Mouse (Mus musculus): ENCODE measurements around the gene Ttc38. TPM values are rescaled to one million over a fixed set of nuclear protein-coding genes. Genes with fewer than 3 reads are reported as not detected.

Ttc38 gene
- polyA plus RNA-seq, 1 experiment from 2014 or later = 3.9 TPM

- H3K27me3 ChIP-seq (ENCODE audit: low read depth, poor library complexity, severe bottlenecking) = no peaks in the 10 kb centered on the region
- H3K9me3 ChIP-seq (replicated peaks) = no peaks in the 10 kb centered on the region
- WGBS = 1% methylated on average over 18 of the region's 18 CpGs
- H3K4me1 ChIP-seq = peaks cover 19% of the 10 kb centered on the region
- H3K36me3 ChIP-seq = peaks cover 56% of the 10 kb centered on the region
- peak overlapping the region; percentile 91 for H3K27ac ChIP-seq
- H3K4me3 ChIP-seq = peak overlapping the region; percentile 84
- DNase-seq (ENCODE audit: low spot score) = no peak
These were observed 47.4 kb downstream of the Ttc38 start for GRCm38 (mm10) chr15:85879498-85879895.

- Histone ChIP-seq H3K36me3 (peaks cover 63% of the 10 kb centered on the region), H3K4me1 (no peaks in the 10 kb centered on the region), H3K27ac (no peak overlapping the region), H3K9me3 (replicated peaks) (no peaks in the 10 kb centered on the region), H3K4me3 (no peak overlapping the region), H3K27me3 (ENCODE audit: low read depth, poor library complexity, severe bottlenecking) (no peaks in the 10 kb centered on the region)
- no peak for DNase-seq (ENCODE audit: low spot score)
- WGBS = 95% methylated on average over 5 of the region's 5 CpGs
These were observed 53.5 kb downstream of the Ttc38 start for GRCm38 (mm10) chr15:85885606-85886005.

- peaks cover 80% of the 10 kb centered on the region for H3K36me3 ChIP-seq
- H3K4me3 ChIP-seq = no peak overlapping the region
- no peaks in the 10 kb centered on the region for H3K9me3 ChIP-seq (replicated peaks)
These were observed 57.1 kb downstream of the Ttc38 start for GRCm38 (mm10) chr15:85889235-85889634.

GRCm38 (mm10) chr15:85891971-85892370 lies 59.9 kb downstream of the Ttc38 start:
- Histone ChIP-seq H3K36me3 (peaks cover 80% of the 10 kb centered on the region), H3K4me3 (no peak overlapping the region), H3K4me1 (no peaks in the 10 kb centered on the region), H3K27me3 (ENCODE audit: low read depth, poor library complexity, severe bottlenecking) (no peaks in the 10 kb centered on the region), H3K9me3 (replicated peaks) (no peaks in the 10 kb centered on the region), H3K27ac (no peak overlapping the region)
- no peak for DNase-seq (ENCODE audit: low spot score)
- WGBS = 88% methylated on average over 10 of the region's 10 CpGs

More at GRCm38 (mm10) chr15:85889235-85889634, 57.1 kb downstream of the Ttc38 start:
- 95% methylated on average over 4 of the region's 4 CpGs for WGBS
- no peaks in the 10 kb centered on the region for H3K4me1 ChIP-seq
- no peak overlapping the region for H3K27ac ChIP-seq
- H3K27me3 ChIP-seq (ENCODE audit: low read depth, poor library complexity, severe bottlenecking) = no peaks in the 10 kb centered on the region
- no peak for DNase-seq (ENCODE audit: low spot score)

- no peak overlapping the region for H3K4me3 ChIP-seq
- H3K4me1 ChIP-seq = no peaks in the 10 kb centered on the region
- no peak overlapping the region for H3K27ac ChIP-seq
- DNase-seq (ENCODE audit: low spot score) = no peak
- H3K9me3 ChIP-seq (replicated peaks) = no peaks in the 10 kb centered on the region
- no peaks in the 10 kb centered on the region for H3K27me3 ChIP-seq (ENCODE audit: low read depth, poor library complexity, severe bottlenecking)
- H3K36me3 ChIP-seq = peaks cover 87% of the 10 kb centered on the region
- 88% methylated on average over 13 of the region's 13 CpGs for WGBS
These were observed 60.5 kb downstream of the Ttc38 start for GRCm38 (mm10) chr15:85892498-85893118.

- Histone ChIP-seq H3K27me3 (ENCODE audit: low read depth, poor library complexity, severe bottlenecking) (no peaks in the 10 kb centered on the region), H3K9me3 (replicated peaks) (no peaks in the 10 kb centered on the region), H3K27ac (no peak overlapping the region), H3K4me1 (no peaks in the 10 kb centered on the region), H3K4me3 (no peak overlapping the region), H3K36me3 (peaks cover 92% of the 10 kb centered on the region)
- no peak for DNase-seq (ENCODE audit: low spot score)
- 90% methylated on average over 7 of the region's 7 CpGs for WGBS
These were observed 61.8 kb downstream of the Ttc38 start for GRCm38 (mm10) chr15:85893871-85894270.

GRCm38 (mm10) chr15:85896284-85896683 lies 64.2 kb downstream of the Ttc38 start:
- 22% methylated on average over 8 of the region's 8 CpGs for WGBS
- Histone ChIP-seq H3K27me3 (ENCODE audit: low read depth, poor library complexity, severe bottlenecking) (no peaks in the 10 kb centered on the region), H3K9me3 (replicated peaks) (no peaks in the 10 kb centered on the region), H3K27ac (no peak overlapping the region), H3K4me1 (no peaks in the 10 kb centered on the region), H3K4me3 (no peak overlapping the region), H3K36me3 (peaks cover 74% of the 10 kb centered on the region)
- peak; percentile 87 for DNase-seq (ENCODE audit: low spot score)

GRCm38 (mm10) chr15:85897113-85897512 lies 65.0 kb downstream of the Ttc38 start:
- Histone ChIP-seq H3K36me3 (peaks cover 66% of the 10 kb centered on the region), H3K4me1 (no peaks in the 10 kb centered on the region), H3K27me3 (ENCODE audit: low read depth, poor library complexity, severe bottlenecking) (no peaks in the 10 kb centered on the region), H3K4me3 (no peak overlapping the region), H3K9me3 (replicated peaks) (no peaks in the 10 kb centered on the region), H3K27ac (no peak overlapping the region)
- WGBS = 94% methylated on average over 10 of the region's 10 CpGs
- no peak for DNase-seq (ENCODE audit: low spot score)

GRCm38 (mm10) chr15:85899396-85899795 lies 67.3 kb downstream of the Ttc38 start:
- no peak overlapping the region for H3K4me3 ChIP-seq
- 87% methylated on average over 6 of the region's 6 CpGs for WGBS
- no peaks in the 10 kb centered on the region for H3K4me1 ChIP-seq
- H3K36me3 ChIP-seq = peaks cover 43% of the 10 kb centered on the region
- no peaks in the 10 kb centered on the region for H3K9me3 ChIP-seq (replicated peaks)
- no peak overlapping the region for H3K27ac ChIP-seq
- no peaks in the 10 kb centered on the region for H3K27me3 ChIP-seq (ENCODE audit: low read depth, poor library complexity, severe bottlenecking)
- no peak for DNase-seq (ENCODE audit: low spot score)

GRCm38 (mm10) chr15:85900318-85900717 lies 68.2 kb downstream of the Ttc38 start:
- WGBS = 92% methylated on average over 8 of the region's 8 CpGs
- DNase-seq (ENCODE audit: low spot score) = no peak

GRCm38 (mm10) chr15:85900801-85901200 lies 68.7 kb downstream of the Ttc38 start:
- Histone ChIP-seq H3K4me1 (no peaks in the 10 kb centered on the region), H3K36me3 (peaks cover 29% of the 10 kb centered on the region), H3K27ac (no peak overlapping the region), H3K27me3 (ENCODE audit: low read depth, poor library complexity, severe bottlenecking) (no peaks in the 10 kb centered on the region), H3K4me3 (no peak overlapping the region), H3K9me3 (replicated peaks) (no peaks in the 10 kb centered on the region)
- no peak for DNase-seq (ENCODE audit: low spot score)
- 82% methylated on average over 12 of the region's 12 CpGs for WGBS

More at GRCm38 (mm10) chr15:85900318-85900717, 68.2 kb downstream of the Ttc38 start:
- no peak overlapping the region for H3K4me3 ChIP-seq
- H3K9me3 ChIP-seq (replicated peaks) = no peaks in the 10 kb centered on the region
- H3K36me3 ChIP-seq = peaks cover 34% of the 10 kb centered on the region
- H3K4me1 ChIP-seq = no peaks in the 10 kb centered on the region
- no peak overlapping the region for H3K27ac ChIP-seq
- H3K27me3 ChIP-seq (ENCODE audit: low read depth, poor library complexity, severe bottlenecking) = no peaks in the 10 kb centered on the region

GRCm38 (mm10) chr15:85902505-85902904 lies 70.4 kb downstream of the Ttc38 start:
- H3K9me3 ChIP-seq (replicated peaks) = no peaks in the 10 kb centered on the region
- H3K36me3 ChIP-seq = peaks cover 12% of the 10 kb centered on the region
- WGBS = 86% methylated on average over 10 of the region's 10 CpGs
- no peaks in the 10 kb centered on the region for H3K27me3 ChIP-seq (ENCODE audit: low read depth, poor library complexity, severe bottlenecking)
- no peak overlapping the region for H3K4me3 ChIP-seq
- no peak for DNase-seq (ENCODE audit: low spot score)
- no peaks in the 10 kb centered on the region for H3K4me1 ChIP-seq
- H3K27ac ChIP-seq = no peak overlapping the region

- peak; percentile 46 for DNase-seq (ENCODE audit: low spot score)
- H3K36me3 ChIP-seq = 0 out of 2 replicates have a peak, but pooled peaks cover 3% of the 10 kb centered on the region
- 72% methylated on average over 8 of the region's 8 CpGs for WGBS
- no peaks in the 10 kb centered on the region for H3K9me3 ChIP-seq (replicated peaks)
- H3K4me3 ChIP-seq = no peak overlapping the region
- H3K27me3 ChIP-seq (ENCODE audit: low read depth, poor library complexity, severe bottlenecking) = no peaks in the 10 kb centered on the region
- no peaks in the 10 kb centered on the region for H3K4me1 ChIP-seq
- H3K27ac ChIP-seq = no peak overlapping the region
These were observed 71.7 kb downstream of the Ttc38 start for GRCm38 (mm10) chr15:85903826-85904225.

All from limb, embryonic 10.5 days (tissue).